Mouse (Mus musculus): ENCODE measurements around the gene Plxna1. TPM values are rescaled to one million over a fixed set of nuclear protein-coding genes. Genes with fewer than 3 reads are reported as not detected.
A peak's percentile ranks its signal among the peaks of the same experiment; 100 is the strongest.

Plxna1 gene
- polyA plus RNA-seq, 1 experiment from 2014 or later: 11.1 TPM

DNA sequence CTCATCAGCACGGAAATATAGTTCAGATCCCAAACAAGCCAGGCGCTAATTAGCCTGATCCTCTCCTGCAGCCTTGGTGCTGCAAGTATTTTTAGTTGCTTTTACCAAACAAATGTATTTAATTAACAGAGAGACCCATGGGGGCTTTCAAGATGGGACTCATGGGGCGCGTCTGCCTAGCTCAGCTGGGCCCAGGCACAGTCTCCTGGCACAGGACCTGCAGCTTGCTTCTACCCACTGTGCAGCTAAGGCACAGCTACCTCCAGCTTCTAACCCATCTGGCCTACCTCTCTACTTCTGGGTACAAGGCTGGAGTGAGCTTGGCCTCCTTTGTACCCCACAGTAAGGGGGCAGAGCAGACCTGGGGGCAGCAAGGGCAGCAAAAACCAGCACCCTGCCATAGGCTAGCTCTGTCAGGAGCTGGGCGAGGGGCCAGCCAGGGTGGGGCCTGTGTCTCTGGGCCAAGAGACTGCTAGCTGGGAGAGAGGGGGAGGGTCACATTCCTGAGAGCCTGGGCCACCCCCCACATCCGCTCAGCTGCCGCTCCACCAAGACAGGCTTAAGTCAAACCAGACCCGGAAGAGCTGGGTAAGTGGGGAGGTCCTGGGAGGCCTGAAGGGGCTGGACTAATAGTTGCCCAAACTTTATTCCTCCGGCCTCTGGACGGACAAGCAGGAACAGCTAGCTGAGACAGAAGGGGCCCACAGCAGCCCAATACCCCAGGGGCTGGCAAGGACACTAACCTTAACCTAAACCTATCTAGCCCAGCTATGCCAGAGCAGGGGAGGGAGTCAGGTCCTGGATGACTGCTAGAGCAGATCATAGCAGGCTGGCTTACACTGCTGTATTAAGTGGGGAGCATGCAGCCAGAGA, 17.6 kb downstream of the Plxna1 start:
- no peaks in the 10 kb centered on the region for H3K9me3 ChIP-seq (ENCODE audit: control insufficient read depth, low read length)
- H3K4me3 ChIP-seq (ENCODE audit: control insufficient read depth in 1 of 2, insufficient read depth in 1 of 2, low read depth in 1 of 2, low read length in 2 of 2): no peak overlapping the region
- WGBS: 25% methylated on average over 10 of the region's 10 CpGs
- H3K27ac ChIP-seq (replicated peaks in 1 of 2; ENCODE audit: control insufficient read depth in 1 of 2, insufficient read depth in 1 of 2, low read depth in 2 of 2, low read length in 2 of 2): peak overlapping the region; percentile 81 to 88
- H3K9ac ChIP-seq (ENCODE audit: low read length): peak overlapping the region; percentile 62
- peaks cover 29 to 45% of the 10 kb centered on the region in 2 experiments for H3K4me1 ChIP-seq (ENCODE audit: control insufficient read depth in 2 of 2, insufficient read depth in 2 of 2, low read length in 2 of 2)
- peaks cover 61% of the 10 kb centered on the region for H3K36me3 ChIP-seq (ENCODE audit: control insufficient read depth, insufficient read depth, low read length)
- ATAC-seq (ENCODE audit: insufficient number of reproducible peaks, insufficient read depth, low FRiP score, low read depth): peak; percentile 90
- H3K4me2 ChIP-seq (ENCODE audit: low read length): peak overlapping the region; percentile 51
- H3K27me3 ChIP-seq (ENCODE audit: control insufficient read depth, insufficient read depth, low read length): no peaks in the 10 kb centered on the region

DNA sequence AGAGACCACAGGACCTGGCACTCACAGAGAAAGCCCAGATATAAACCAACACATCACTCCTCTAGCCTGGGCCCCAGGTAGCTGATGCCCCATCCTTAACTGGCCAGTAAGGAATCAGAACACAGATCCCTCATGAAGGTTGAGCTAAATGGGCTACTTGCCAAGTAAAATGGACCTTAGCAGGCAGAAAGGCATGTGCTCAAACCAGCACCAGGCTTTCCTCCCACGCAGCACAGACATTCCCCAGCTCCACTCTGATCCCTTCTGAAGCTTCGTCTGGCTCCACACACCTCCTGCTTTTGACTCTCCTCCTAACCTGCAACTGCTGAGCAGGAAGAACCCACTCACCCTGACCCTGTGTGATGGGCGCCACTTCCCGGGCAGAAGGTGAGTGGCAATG, 20.4 kb downstream of the Plxna1 start:
- WGBS: 63% methylated on average over 4 of the region's 4 CpGs
- H3K36me3 ChIP-seq (ENCODE audit: control insufficient read depth, insufficient read depth, low read length): peaks cover 66% of the 10 kb centered on the region

DNA sequence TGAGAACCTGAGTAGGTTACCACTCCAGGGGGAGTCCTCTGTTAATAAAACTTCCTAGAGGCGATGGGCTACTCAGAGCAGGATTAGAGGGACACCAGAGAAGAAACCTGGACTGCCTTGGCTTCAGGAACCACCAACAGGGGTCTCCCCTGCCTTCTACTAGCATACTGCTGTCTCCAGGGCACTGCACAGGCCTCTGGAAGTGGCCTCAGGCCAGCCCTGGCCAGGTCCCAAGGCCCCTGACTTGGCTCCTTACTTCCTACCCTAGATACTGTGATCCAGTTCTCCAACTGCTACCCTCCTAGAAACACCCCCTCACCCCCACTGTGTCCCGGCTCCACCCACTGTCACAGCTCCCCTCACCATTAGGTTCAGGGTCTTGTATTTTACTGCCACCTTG, 23.0 kb downstream of the Plxna1 start:
- peaks cover 30 to 41% of the 10 kb centered on the region in 2 experiments for H3K4me1 ChIP-seq (ENCODE audit: control insufficient read depth in 2 of 2, insufficient read depth in 2 of 2, low read length in 2 of 2)
- ATAC-seq (ENCODE audit: insufficient number of reproducible peaks, insufficient read depth, low FRiP score, low read depth): peak; percentile 75
- H3K9me3 ChIP-seq (ENCODE audit: control insufficient read depth, low read length): no peaks in the 10 kb centered on the region
- H3K27ac ChIP-seq (replicated peaks in 1 of 2; ENCODE audit: control insufficient read depth in 1 of 2, insufficient read depth in 1 of 2, low read depth in 2 of 2, low read length in 2 of 2): peak overlapping the region; percentile 50 to 71
- H3K4me2 ChIP-seq (ENCODE audit: low read length): 0 out of 2 replicates have a peak overlapping the region, but pooled peaks have one; percentile 6
- no peak overlapping the region for H3K4me3 ChIP-seq (ENCODE audit: control insufficient read depth in 1 of 2, insufficient read depth in 1 of 2, low read depth in 1 of 2, low read length in 2 of 2)
- H3K36me3 ChIP-seq (ENCODE audit: control insufficient read depth, insufficient read depth, low read length): peaks cover 81% of the 10 kb centered on the region
- WGBS: 63% methylated on average over 2 of the region's 2 CpGs
- no peaks in the 10 kb centered on the region for H3K27me3 ChIP-seq (ENCODE audit: control insufficient read depth, insufficient read depth, low read length)
- H3K9ac ChIP-seq (ENCODE audit: low read length): no peak overlapping the region

More for the DNA sequence above, 20.4 kb downstream of the Plxna1 start:
- Histone ChIP-seq H3K4me1 (ENCODE audit: control insufficient read depth in 2 of 2, insufficient read depth in 2 of 2, low read length in 2 of 2) (peaks cover 44 to 56% of the 10 kb centered on the region in 2 experiments), H3K4me2 (ENCODE audit: low read length) (no peak overlapping the region), H3K9ac (ENCODE audit: low read length) (no peak overlapping the region), H3K9me3 (ENCODE audit: control insufficient read depth, low read length) (no peaks in the 10 kb centered on the region), H3K27ac (replicated peaks in 1 of 2; ENCODE audit: control insufficient read depth in 1 of 2, insufficient read depth in 1 of 2, low read depth in 2 of 2, low read length in 2 of 2) (no peak overlapping the region), H3K4me3 (ENCODE audit: control insufficient read depth in 1 of 2, insufficient read depth in 1 of 2, low read depth in 1 of 2, low read length in 2 of 2) (no peak overlapping the region), H3K27me3 (ENCODE audit: control insufficient read depth, insufficient read depth, low read length) (no peaks in the 10 kb centered on the region)
- ATAC-seq (ENCODE audit: insufficient number of reproducible peaks, insufficient read depth, low FRiP score, low read depth): no peak

DNA sequence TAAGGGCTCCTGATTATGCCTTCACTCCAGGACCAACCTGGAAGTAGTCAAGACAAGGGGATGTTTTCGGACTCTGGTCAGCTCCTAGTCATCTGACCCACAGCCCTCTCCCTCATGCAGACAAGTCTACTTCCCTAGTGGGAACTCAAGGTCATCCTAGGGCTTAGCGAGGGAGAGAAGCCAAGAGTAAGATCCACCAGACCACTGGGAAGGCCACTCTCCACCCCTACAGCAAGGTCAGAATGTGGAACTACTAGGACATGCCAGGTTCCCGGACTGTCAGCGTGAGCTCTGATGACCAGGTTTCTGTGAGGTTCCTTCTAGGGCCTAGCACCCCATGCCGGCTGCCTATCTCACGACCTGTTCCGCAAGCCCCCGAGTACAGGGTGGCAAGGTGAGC, 23.7 kb downstream of the Plxna1 start:
- Histone ChIP-seq H3K36me3 (ENCODE audit: control insufficient read depth, insufficient read depth, low read length) (peaks cover 86% of the 10 kb centered on the region), H3K9ac (ENCODE audit: low read length) (no peak overlapping the region), H3K4me3 (ENCODE audit: control insufficient read depth in 1 of 2, insufficient read depth in 1 of 2, low read depth in 1 of 2, low read length in 2 of 2) (no peak overlapping the region), H3K27ac (replicated peaks in 1 of 2; ENCODE audit: control insufficient read depth in 1 of 2, insufficient read depth in 1 of 2, low read depth in 2 of 2, low read length in 2 of 2) (peak overlapping the region in 1 of 2 experiments; percentile 71; a peak in 3 of 4 replicates), H3K4me2 (ENCODE audit: low read length) (no peak overlapping the region), H3K27me3 (ENCODE audit: control insufficient read depth, insufficient read depth, low read length) (no peaks in the 10 kb centered on the region), H3K4me1 (ENCODE audit: control insufficient read depth in 2 of 2, insufficient read depth in 2 of 2, low read length in 2 of 2) (peaks cover 25 to 36% of the 10 kb centered on the region in 2 experiments), H3K9me3 (ENCODE audit: control insufficient read depth, low read length) (no peaks in the 10 kb centered on the region)
- 83% methylated on average over 8 of the region's 8 CpGs for WGBS
- no peak for ATAC-seq (ENCODE audit: insufficient number of reproducible peaks, insufficient read depth, low FRiP score, low read depth)

DNA sequence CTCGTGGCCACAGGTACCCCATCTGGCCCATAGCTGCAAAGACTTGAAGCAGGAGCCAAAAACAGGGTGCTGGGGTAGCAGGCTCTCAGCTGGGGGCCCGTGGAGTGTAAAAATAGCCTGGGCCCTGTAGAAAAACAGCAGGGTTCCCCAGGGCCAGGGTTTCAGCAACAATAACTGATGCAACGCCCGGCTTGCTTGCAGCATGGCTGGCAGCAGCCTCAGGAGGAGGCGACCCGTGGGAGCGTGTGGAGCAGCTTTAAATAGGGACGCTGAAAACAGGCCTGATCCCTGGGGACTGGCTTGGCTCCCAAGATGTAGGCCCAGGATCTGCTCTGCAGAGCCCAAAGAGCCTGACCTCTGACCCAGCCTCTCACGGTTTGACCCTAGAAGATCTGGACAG, 24.8 kb downstream of the Plxna1 start:
- WGBS: 82% methylated on average over 9 of the region's 9 CpGs
- no peak overlapping the region for H3K27ac ChIP-seq (replicated peaks in 1 of 2; ENCODE audit: control insufficient read depth in 1 of 2, insufficient read depth in 1 of 2, low read depth in 2 of 2, low read length in 2 of 2)
- no peak for ATAC-seq (ENCODE audit: insufficient number of reproducible peaks, insufficient read depth, low FRiP score, low read depth)
- no peak overlapping the region for H3K4me2 ChIP-seq (ENCODE audit: low read length)
- peaks cover 92% of the 10 kb centered on the region for H3K36me3 ChIP-seq (ENCODE audit: control insufficient read depth, insufficient read depth, low read length)
- peaks cover 25 to 35% of the 10 kb centered on the region in 2 experiments for H3K4me1 ChIP-seq (ENCODE audit: control insufficient read depth in 2 of 2, insufficient read depth in 2 of 2, low read length in 2 of 2)
- H3K9me3 ChIP-seq (ENCODE audit: control insufficient read depth, low read length): no peaks in the 10 kb centered on the region
- no peak overlapping the region for H3K4me3 ChIP-seq (ENCODE audit: control insufficient read depth in 1 of 2, insufficient read depth in 1 of 2, low read depth in 1 of 2, low read length in 2 of 2)
- H3K9ac ChIP-seq (ENCODE audit: low read length): no peak overlapping the region
- H3K27me3 ChIP-seq (ENCODE audit: control insufficient read depth, insufficient read depth, low read length): no peaks in the 10 kb centered on the region

DNA sequence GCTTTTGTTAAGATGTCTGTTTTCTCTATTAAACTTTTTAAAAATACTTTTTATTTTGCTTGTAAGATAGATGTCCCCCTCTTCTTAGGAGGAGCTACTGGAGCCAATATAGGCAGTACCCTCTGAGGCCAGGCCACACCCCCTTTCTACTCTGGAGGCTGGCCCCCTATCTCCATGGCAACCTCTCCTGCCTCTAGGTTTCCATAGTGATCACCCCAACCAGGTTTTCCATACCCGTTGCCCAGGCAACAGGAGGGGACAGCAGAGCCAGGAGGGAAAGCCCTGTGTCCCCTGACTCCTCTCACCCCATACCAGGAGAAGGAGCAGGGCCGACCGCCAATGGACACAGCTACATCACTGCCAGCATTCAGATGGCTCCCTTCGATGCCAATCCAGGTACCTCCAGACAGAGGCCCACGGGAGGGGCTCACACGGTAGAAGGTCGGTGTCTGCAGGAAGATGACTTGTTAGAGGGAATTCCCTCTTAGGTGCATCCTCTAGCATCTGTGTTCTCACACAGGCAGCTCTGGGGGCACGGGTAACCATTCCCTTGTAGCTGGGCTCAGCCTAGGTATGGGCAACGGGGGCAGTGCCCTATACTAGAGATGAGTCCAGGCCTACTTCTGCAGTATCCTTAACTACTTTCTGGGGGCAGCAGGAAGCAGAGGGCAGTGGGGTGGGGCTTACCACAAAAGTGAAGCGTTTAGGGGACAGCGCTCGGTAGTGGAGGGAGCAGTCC, 28.3 kb downstream of the Plxna1 start:
- H3K27ac ChIP-seq (replicated peaks in 1 of 2; ENCODE audit: control insufficient read depth in 1 of 2, insufficient read depth in 1 of 2, low read depth in 2 of 2, low read length in 2 of 2): no peak overlapping the region
- peaks cover 99% of the 10 kb centered on the region for H3K36me3 ChIP-seq (ENCODE audit: control insufficient read depth, insufficient read depth, low read length)
- H3K4me3 ChIP-seq (ENCODE audit: control insufficient read depth in 1 of 2, insufficient read depth in 1 of 2, low read depth in 1 of 2, low read length in 2 of 2): no peak overlapping the region
- H3K9me3 ChIP-seq (ENCODE audit: control insufficient read depth, low read length): no peaks in the 10 kb centered on the region
- no peaks in the 10 kb centered on the region for H3K27me3 ChIP-seq (ENCODE audit: control insufficient read depth, insufficient read depth, low read length)
- H3K4me1 ChIP-seq (ENCODE audit: control insufficient read depth in 2 of 2, insufficient read depth in 2 of 2, low read length in 2 of 2): peaks cover 9 to 15% of the 10 kb centered on the region in 2 experiments
- H3K4me2 ChIP-seq (ENCODE audit: low read length): no peak overlapping the region
- 88% methylated on average over 12 of the region's 12 CpGs for WGBS
- H3K9ac ChIP-seq (ENCODE audit: low read length): no peak overlapping the region
- ATAC-seq (ENCODE audit: insufficient number of reproducible peaks, insufficient read depth, low FRiP score, low read depth): no peak

DNA sequence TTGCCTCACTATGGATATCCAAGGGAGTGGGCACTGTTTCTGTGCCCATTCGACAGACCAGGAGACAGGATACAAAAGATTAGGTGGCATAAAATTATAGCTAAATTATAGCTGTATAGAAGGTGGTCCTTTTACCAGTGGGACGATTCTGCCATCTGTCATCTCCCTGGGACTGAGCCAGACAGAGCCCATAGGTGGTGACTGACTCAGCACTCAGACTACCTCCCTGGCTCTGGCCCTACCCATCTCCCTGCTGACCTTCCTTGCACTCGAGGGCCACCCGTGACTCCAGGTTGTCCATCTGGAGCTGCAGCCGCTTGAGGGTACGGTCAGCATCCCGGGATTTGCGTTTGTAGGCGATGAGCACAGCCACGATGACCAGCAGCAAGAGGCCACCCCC, 31.5 kb downstream of the Plxna1 start:
- peaks cover 98% of the 10 kb centered on the region for H3K36me3 ChIP-seq (ENCODE audit: control insufficient read depth, insufficient read depth, low read length)
- no peaks in the 10 kb centered on the region for H3K9me3 ChIP-seq (ENCODE audit: control insufficient read depth, low read length)
- H3K27me3 ChIP-seq (ENCODE audit: control insufficient read depth, insufficient read depth, low read length): no peaks in the 10 kb centered on the region
- ATAC-seq (ENCODE audit: insufficient number of reproducible peaks, insufficient read depth, low FRiP score, low read depth): no peak
- no peak overlapping the region for H3K4me2 ChIP-seq (ENCODE audit: low read length)
- WGBS: 88% methylated on average over 10 of the region's 10 CpGs
- no peak overlapping the region for H3K4me3 ChIP-seq (ENCODE audit: control insufficient read depth in 1 of 2, insufficient read depth in 1 of 2, low read depth in 1 of 2, low read length in 2 of 2)
- H3K27ac ChIP-seq (replicated peaks in 1 of 2; ENCODE audit: control insufficient read depth in 1 of 2, insufficient read depth in 1 of 2, low read depth in 2 of 2, low read length in 2 of 2): no peak overlapping the region
- no peak overlapping the region for H3K9ac ChIP-seq (ENCODE audit: low read length)
- no peaks in the 10 kb centered on the region for H3K4me1 ChIP-seq (ENCODE audit: control insufficient read depth in 2 of 2, insufficient read depth in 2 of 2, low read length in 2 of 2)

Measured in heart, embryonic 14.5 days (tissue).